Mouse (Mus musculus) kidney, adult 2 months (tissue): ENCODE results near the gene Lbhd1. TPM values are rescaled to one million over a fixed set of nuclear protein-coding genes. Genes with fewer than 3 reads are reported as not detected.

ENCODE experiments used
- DNase-seq: peaks from one replicate; pipeline ENCODE4 v3.0.0; 2021
- H3K27ac ChIP-seq: fragments of 200-500 bp; 2 replicates; pipeline ENCODE4 v1.5.1; 2012; ENCODE audit warnings: low read depth, low read length, control low read depth, inconsistent platforms; ENCODE audit not compliant: insufficient read depth
- H3K27me3 ChIP-seq: fragments of 200-500 bp; replicated peaks from 2 replicates; pipeline ENCODE4 v1.6.1; 2012; ENCODE audit warnings: mild to moderate bottlenecking, moderate library complexity, low read length, inconsistent platforms; ENCODE audit not compliant: control insufficient read depth, insufficient read depth
- H3K36me3 ChIP-seq: fragments of 200-500 bp; 2 replicates; pipeline ENCODE4 v1.6.1; 2012; ENCODE audit warnings: mild to moderate bottlenecking, moderate library complexity, low read length, inconsistent platforms; ENCODE audit not compliant: control insufficient read depth, insufficient read depth
- H3K4me1 ChIP-seq: fragments of 200-500 bp; 2 replicates; pipeline ENCODE4 v1.6.1; 2011; ENCODE audit warnings: low read length; ENCODE audit not compliant: control insufficient read depth, insufficient read depth
- H3K4me3 ChIP-seq: fragments of 200-500 bp; 2 replicates; pipeline ENCODE4 v1.5.1; 2011; ENCODE audit warnings: mild to moderate bottlenecking, low read depth, low read length, control low read depth; ENCODE audit not compliant: insufficient read depth
- CTCF ChIP-seq: fragments of 200-500 bp; conservative IDR thresholded peaks from 2 replicates; pipeline ENCODE4 v1.5.1; 2011; ENCODE audit warnings: low read depth, mild to moderate bottlenecking, control low read depth, low read length, moderate library complexity, mixed read lengths; ENCODE audit not compliant: insufficient read depth, insufficient read length
- POLR2A ChIP-seq: fragments of 200-500 bp; IDR thresholded peaks from one replicate; pipeline ENCODE4 v1.6.1; 2011; ENCODE audit warnings: low read depth, low read length, control low read depth
- WGBS: fragments of 180-500 bp; shearing (Covaris S2); methylation state at CpG from one replicate; pipeline ENCODE4 v1.1.7; 2018; 5-methylcytosine and 5-hydroxymethylcytosine counted together
- polyA plus RNA-seq: library from polyadenylated mRNA; depleted of rRNA; stranded (reverse); fragments of >200 nt; gene quantifications from 2 replicates; pipeline ENCODE4 v1.2.3, GENCODE M21; 2012

Gene Lbhd1
- polyA plus RNA-seq, 1 experiment = 2.2 TPM

DNA sequence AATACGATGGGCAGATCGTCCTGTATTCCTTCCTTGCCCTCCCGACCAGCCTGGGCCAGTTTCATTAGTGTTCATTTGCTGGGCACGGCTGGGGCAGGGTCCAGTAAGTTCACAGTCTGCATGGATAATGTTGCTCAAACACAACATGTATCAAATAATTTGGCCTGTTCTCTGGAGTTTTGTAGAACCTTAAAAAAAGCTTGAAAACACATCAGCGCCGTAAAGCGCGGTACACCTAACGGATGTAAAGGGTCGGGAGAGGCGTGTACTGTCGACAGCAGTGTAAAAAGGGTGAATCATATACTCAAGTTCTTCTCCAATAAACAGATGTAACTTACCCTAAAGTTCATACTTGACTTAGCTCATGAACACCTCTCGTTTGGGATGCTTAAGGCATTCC lies 15.0 kb downstream of the Lbhd1 start:
- WGBS = 2% methylated on average over 13 of the region's 13 CpGs
- H3K4me1 ChIP-seq = no peaks in the 10 kb centered on the region; the same call in 1 of the 2 replicates
- DNase-seq = peak; percentile 18
- peak overlapping the region; percentile 83; the same call in 1 of the 2 replicates for H3K27ac ChIP-seq
- TF ChIP-seq CTCF (no peak), POLR2A (no peak)
- H3K4me3 ChIP-seq = peak overlapping the region; percentile 88
- no peaks in the 10 kb centered on the region for H3K27me3 ChIP-seq
- no peaks in the 10 kb centered on the region; the same call in none of the 2 replicates for H3K36me3 ChIP-seq

DNA sequence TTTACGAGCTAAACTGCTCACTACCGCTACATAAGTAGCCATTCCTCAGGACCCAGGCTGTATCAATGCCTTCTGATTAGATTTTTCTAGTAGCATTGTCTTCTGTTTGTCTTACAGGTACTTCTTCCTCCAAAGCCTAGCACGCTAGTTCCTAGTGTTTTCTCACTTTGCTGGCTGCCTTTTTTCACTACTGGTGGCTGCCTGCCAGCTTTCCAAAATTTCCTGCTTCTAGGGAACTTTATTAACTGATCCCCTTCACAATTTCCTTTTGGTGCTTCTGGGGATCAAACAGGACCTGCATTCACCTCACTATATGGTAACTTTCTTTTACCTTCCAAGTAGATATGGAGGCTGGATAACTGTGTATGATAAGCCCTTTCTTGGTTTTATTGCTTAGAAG lies 15.5 kb downstream of the Lbhd1 start:
- no peak overlapping the region; the same call in 1 of the 2 replicates for H3K4me3 ChIP-seq

DNA sequence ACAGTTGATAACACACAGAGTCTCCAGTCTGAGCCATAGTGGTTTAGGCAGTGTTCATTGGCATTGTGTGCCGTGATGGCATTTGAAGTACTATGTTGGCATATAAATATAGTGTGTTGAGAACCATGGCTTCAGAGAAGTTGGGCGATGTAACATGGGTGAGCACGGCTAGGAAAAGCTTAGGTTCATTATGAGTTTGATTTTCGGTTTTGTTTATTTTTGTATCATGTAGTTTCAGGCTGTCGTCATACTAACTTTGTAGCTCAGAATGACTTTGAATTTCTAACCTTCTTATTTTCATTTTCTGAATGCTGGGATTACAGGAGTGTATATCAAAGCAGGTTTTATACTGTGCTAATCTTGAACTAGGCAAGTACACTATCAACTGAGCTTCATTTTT lies 19.9 kb downstream of the Lbhd1 start:
- WGBS = 91% methylated on average over 5 of the region's 5 CpGs
- H3K36me3 ChIP-seq = peaks cover 17% of the 10 kb centered on the region
- TF ChIP-seq POLR2A (no peak), CTCF (no peak)

More for the DNA sequence above, 15.5 kb downstream of the Lbhd1 start:
- H3K4me1 ChIP-seq = no peaks in the 10 kb centered on the region; the same call in 1 of the 2 replicates
- H3K27me3 ChIP-seq = no peaks in the 10 kb centered on the region
- no peak overlapping the region for H3K27ac ChIP-seq
- TF ChIP-seq POLR2A = no peak
- no peak for TF ChIP-seq CTCF
- peak; percentile 22 for DNase-seq
- WGBS = 10% methylated on average over 3 of the region's 3 CpGs
- H3K36me3 ChIP-seq = no peaks in the 10 kb centered on the region; the same call in none of the 2 replicates

DNA sequence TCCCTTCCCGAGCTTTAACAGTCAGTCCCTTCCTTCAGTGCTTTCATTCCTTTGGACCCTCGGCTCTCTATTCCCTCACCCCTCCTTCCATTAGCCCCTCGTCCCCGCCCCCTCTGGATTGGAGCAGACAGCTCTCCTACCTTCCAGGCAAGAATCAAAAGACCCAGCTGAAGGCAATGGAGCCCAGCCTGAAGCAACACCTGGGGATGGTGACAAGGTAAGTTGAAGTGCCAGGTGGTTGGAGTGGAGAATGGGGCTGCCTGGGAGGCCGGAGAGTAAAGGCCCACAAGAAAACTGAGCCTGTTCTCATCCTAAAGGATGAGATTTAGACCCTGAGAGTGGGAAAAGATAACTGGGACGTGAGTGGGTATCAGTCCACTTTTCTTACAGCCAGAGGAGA lies 25.0 kb downstream of the Lbhd1 start:
- Histone ChIP-seq H3K27me3 (no peaks in the 10 kb centered on the region), H3K36me3 (peaks cover 41% of the 10 kb centered on the region), H3K4me3 (no peak overlapping the region), H3K27ac (no peak overlapping the region), H3K4me1 (no peaks in the 10 kb centered on the region)
- 89% methylated on average over 6 of the region's 6 CpGs for WGBS
- TF ChIP-seq POLR2A = no peak
- TF ChIP-seq CTCF = no peak
- no peak for DNase-seq

More for the DNA sequence above, 19.9 kb downstream of the Lbhd1 start:
- Histone ChIP-seq H3K4me1 (no peaks in the 10 kb centered on the region; the same call in 1 of the 2 replicates), H3K27me3 (no peaks in the 10 kb centered on the region), H3K4me3 (no peak overlapping the region), H3K27ac (no peak overlapping the region)
- DNase-seq = no peak

DNA sequence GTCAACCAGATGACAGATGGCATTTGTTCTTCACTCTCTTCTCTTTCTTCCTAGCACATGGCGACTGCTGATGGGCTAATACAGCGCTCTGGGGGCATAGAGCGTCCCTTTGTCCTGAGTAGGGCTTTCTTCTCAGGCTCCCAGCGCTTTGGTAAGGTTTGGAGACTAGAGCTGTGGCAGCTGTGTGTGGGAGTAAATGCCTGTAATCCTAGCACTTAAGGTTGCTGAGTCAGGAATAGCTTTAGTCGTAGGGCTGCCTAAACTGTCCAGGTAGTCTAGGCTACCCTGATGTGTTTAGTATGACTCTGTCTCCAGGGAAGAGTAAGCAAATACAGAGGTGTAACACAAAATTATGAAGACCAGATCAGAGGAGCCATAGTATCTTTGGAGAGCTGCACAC lies 28.3 kb downstream of the Lbhd1 start:
- Histone ChIP-seq H3K4me3 (no peak overlapping the region), H3K4me1 (no peaks in the 10 kb centered on the region), H3K36me3 (peaks cover 36% of the 10 kb centered on the region), H3K27me3 (no peaks in the 10 kb centered on the region), H3K27ac (no peak overlapping the region)
- 80% methylated on average over 5 of the region's 5 CpGs for WGBS
- TF ChIP-seq CTCF = no peak
- TF ChIP-seq POLR2A = no peak
- no peak for DNase-seq

DNA sequence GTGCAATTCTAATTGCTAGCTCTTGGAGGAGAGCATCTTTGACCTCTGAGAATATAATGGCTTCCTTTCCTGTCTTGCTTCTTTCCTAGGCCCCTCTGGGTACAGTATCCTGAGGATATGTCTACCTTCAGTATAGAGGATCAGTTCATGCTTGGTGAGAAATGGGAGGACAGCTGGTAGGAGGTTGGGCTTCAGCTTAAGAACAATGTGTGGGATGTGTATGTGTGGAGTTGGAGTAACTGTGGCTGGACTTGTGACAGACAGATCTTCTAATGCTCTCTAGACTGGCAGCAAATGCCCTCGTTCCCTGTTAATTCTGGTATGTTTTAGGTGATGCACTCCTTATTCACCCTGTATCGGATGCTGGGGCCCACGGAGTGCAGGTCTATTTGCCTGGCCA lies 30.7 kb downstream of the Lbhd1 start:
- no peaks in the 10 kb centered on the region for H3K4me1 ChIP-seq
- no peak overlapping the region for H3K4me3 ChIP-seq
- no peak for DNase-seq
- no peak overlapping the region for H3K27ac ChIP-seq
- no peaks in the 10 kb centered on the region for H3K27me3 ChIP-seq
- TF ChIP-seq POLR2A (no peak), CTCF (no peak)
- peaks cover 24% of the 10 kb centered on the region for H3K36me3 ChIP-seq
- WGBS = 93% methylated on average over 3 of the region's 3 CpGs

DNA sequence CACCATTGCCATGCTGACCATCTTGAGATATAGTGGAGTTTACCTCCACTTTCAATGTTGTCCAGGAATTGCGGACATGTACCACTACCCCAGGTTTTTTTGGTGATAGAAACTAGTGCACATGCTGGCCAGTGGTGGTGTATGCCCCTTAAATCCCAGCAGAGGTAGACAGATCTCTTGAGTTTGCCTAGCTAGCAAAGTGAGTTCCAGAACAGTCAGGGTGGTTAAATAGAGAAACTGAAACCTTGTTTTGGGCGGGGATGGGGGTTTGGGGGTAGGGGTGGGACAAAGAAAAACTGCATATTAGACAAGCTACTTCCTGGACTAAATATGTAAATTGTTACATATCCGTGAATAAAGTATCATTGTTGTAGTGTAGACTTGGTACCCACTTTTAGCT lies 35.5 kb downstream of the Lbhd1 start:
- Histone ChIP-seq H3K27me3 (no peaks in the 10 kb centered on the region), H3K27ac (no peak overlapping the region), H3K4me1 (peaks cover 11% of the 10 kb centered on the region), H3K36me3 (peaks cover 3% of the 10 kb centered on the region), H3K4me3 (no peak overlapping the region)
- no peak for DNase-seq
- TF ChIP-seq CTCF = no peak
- TF ChIP-seq POLR2A = no peak
- 91% methylated on average over 3 of the region's 3 CpGs for WGBS

DNA sequence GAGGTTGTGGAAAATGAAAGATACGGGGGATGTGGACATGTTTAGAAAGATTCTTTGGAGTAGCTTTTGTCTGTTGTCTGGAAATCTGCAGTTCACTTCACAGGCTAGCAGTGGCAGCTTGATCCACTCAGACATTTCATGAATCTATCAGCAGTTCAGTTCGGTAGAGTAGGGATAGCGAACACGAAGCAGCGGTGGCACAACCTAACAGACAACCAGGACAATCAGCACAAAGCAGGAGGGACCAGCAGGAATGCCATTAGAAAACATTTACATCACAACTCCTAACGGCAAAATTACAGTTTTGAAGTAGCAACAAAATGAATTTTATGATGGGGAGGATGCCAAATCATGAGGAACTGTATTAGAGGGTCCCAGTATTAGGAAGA lies 36.1 kb downstream of the Lbhd1 start:
- TF ChIP-seq POLR2A (no peak), CTCF (no peak)
- whole genome bisulfite sequencing = 55% methylated on average over 6 of the region's 6 CpGs
- no peaks in the 10 kb centered on the region for H3K27me3 ChIP-seq
- H3K36me3 ChIP-seq = peaks cover 1% of the 10 kb centered on the region
- H3K4me3 ChIP-seq = no peak overlapping the region
- no peak for DNase-seq
- peak overlapping the region; percentile 92 for H3K27ac ChIP-seq
- peaks cover 11% of the 10 kb centered on the region for H3K4me1 ChIP-seq
